Mouse (Mus musculus) limb, embryonic 11.5 days (tissue): ENCODE data around the gene Mcoln2. TPM values are rescaled to one million over a fixed set of nuclear protein-coding genes. Genes with fewer than 3 reads are reported as not detected.
"Not testable (repeated sequence)": the region's sequence is repeated elsewhere in the genome, so short reads cannot be mapped to it uniquely, and the experiment has no call there.

Source experiments
- ATAC-seq: fragments of 200-750 bp; cut with Nextera tagmentation; 2 replicates; pipeline ENCODE4 v1.8.0; 2017; ENCODE audit warnings: low read depth; ENCODE audit not compliant: insufficient number of reproducible peaks, low FRiP score, low TSS enrichment
- DNase-seq: peaks from one replicate; pipeline ENCODE4 v3.0.0-alpha.2; 2015; ENCODE audit warnings: low spot score
- H3K27ac ChIP-seq: fragments of 300-500 bp; sonication (generic); replicated peaks from 2 replicates; pipeline ENCODE4 v1.5.1; 2014; ENCODE audit warnings: low read depth, mild to moderate bottlenecking, low read length
- H3K27me3 ChIP-seq: fragments of 300-500 bp; sonication (generic); 2 replicates; pipeline ENCODE4 v1.6.1; 2014; ENCODE audit warnings: mild to moderate bottlenecking, low read length, mixed read lengths; ENCODE audit not compliant: control insufficient read depth, insufficient read depth
- H3K36me3 ChIP-seq: fragments of 300-500 bp; sonication (generic); 2 replicates; pipeline ENCODE4 v1.6.1; 2014; ENCODE audit warnings: mild to moderate bottlenecking, low read length, moderate library complexity, mixed read lengths; ENCODE audit not compliant: control insufficient read depth, insufficient read depth
- H3K4me1 ChIP-seq: fragments of 300-500 bp; sonication (generic); 2 replicates; pipeline ENCODE4 v1.6.1; 2014; ENCODE audit warnings: low read length, mixed read lengths; ENCODE audit not compliant: control insufficient read depth, insufficient read depth
- H3K4me2 ChIP-seq: fragments of 300-500 bp; sonication (generic); 2 replicates; pipeline ENCODE4 v1.6.1; 2014; ENCODE audit warnings: low read depth, mild to moderate bottlenecking, moderate library complexity; ENCODE audit not compliant: severe bottlenecking
- H3K4me3 ChIP-seq: fragments of 300-500 bp; sonication (generic); 2 replicates; pipeline ENCODE4 v1.5.1; 2014; ENCODE audit warnings: low read depth, low read length
- H3K9ac ChIP-seq: fragments of 300-500 bp; sonication (generic); 2 replicates; pipeline ENCODE4 v1.6.1; 2014; ENCODE audit warnings: mild to moderate bottlenecking, low read length
- H3K9me3 ChIP-seq: fragments of 300-500 bp; sonication (generic); 2 replicates; pipeline ENCODE4 v1.6.1; 2016; ENCODE audit warnings: low read length; ENCODE audit not compliant: control insufficient read depth
- WGBS: fragments of 180-500 bp; shearing (Covaris S2); extraction: QIAGEN DNeasy Blood & Tissue Kit; methylation state at CpG from one replicate; pipeline ENCODE4 v1.1.7; 2014; 5-methylcytosine and 5-hydroxymethylcytosine counted together
- polyA plus RNA-seq: library from polyadenylated mRNA; unstranded; fragments of >200 nt; fragmentation: Nextera tagmentation; extraction: Ambion mirVana; gene quantifications from 2 replicates; pipeline ENCODE4 v1.2.1, GENCODE M21; 2014

Mcoln2 gene
- polyA plus RNA-seq, 1 experiment from 2014 or later = 0.63 TPM

DNA sequence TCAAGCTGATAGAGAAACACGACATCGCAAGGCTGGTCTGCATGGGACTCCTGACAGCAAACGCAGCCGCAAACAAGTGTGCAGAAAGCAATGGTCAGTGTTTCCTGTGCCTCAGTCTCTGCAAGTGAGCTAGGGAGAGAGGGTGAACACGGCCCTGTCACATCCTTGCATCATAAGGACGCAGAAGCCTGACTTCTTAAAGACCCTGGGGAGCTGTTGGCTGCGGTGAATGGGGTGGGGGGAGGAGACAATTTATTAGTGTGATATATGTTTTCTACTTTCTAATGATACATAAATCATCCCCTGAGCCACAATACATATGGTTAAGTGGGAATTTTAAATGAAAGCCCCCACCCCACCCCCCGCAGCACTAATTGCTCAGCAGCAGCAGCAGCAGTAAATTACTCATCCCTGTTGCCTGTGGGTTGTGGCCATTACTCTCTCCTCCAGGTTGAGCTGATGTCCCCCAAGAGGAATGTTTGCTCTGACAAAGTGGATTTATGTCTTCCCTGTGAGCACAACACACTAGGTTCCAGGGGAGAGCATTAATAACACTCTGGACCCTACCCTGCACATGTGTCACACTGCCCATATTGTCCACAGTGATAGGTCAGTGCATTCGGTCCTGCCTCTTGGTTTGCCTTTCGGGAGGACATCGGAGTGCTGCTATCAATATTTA lies 49.3 kb downstream of the Mcoln2 start:
- 60% methylated on average over 11 of the region's 11 CpGs for WGBS
- Histone ChIP-seq H3K4me1 (no peaks in the 10 kb centered on the region), H3K4me3 (no peak overlapping the region), H3K4me2 (no peak overlapping the region), H3K36me3 (no peaks in the 10 kb centered on the region), H3K27ac (no peak overlapping the region), H3K9ac (no peak overlapping the region), H3K27me3 (no peaks in the 10 kb centered on the region), H3K9me3 (no peaks in the 10 kb centered on the region)
- ATAC-seq = no peak
- DNase-seq = no peak

DNA sequence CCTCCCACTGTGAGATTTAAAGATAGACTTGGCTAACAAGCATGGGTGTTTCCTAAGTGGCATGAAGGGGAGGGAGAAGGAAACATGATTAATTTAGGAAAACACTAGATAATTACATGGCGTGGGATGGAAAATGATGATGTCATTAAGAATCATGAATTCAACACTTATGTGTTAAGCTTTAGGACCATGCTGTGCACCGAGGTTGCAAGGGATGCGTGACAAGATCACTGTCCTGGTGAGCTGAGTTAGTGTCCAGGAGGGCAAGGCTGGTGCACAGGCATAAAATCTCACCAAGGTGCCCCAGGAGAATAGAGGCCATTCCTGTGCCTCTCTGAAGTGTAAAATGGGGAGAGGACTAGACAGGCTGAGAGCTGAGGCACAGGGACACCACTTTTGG lies 49.9 kb downstream of the Mcoln2 start:
- H3K27ac ChIP-seq = no peak overlapping the region
- no peak for ATAC-seq
- H3K9ac ChIP-seq = no peak overlapping the region
- H3K4me2 ChIP-seq = no peak overlapping the region
- 83% methylated on average over 3 of the region's 3 CpGs for whole genome bisulfite sequencing
- no peak for DNase-seq
- H3K4me3 ChIP-seq = no peak overlapping the region
- no peaks in the 10 kb centered on the region for H3K27me3 ChIP-seq
- no peaks in the 10 kb centered on the region for H3K36me3 ChIP-seq
- no peaks in the 10 kb centered on the region for H3K9me3 ChIP-seq
- no peaks in the 10 kb centered on the region for H3K4me1 ChIP-seq

DNA sequence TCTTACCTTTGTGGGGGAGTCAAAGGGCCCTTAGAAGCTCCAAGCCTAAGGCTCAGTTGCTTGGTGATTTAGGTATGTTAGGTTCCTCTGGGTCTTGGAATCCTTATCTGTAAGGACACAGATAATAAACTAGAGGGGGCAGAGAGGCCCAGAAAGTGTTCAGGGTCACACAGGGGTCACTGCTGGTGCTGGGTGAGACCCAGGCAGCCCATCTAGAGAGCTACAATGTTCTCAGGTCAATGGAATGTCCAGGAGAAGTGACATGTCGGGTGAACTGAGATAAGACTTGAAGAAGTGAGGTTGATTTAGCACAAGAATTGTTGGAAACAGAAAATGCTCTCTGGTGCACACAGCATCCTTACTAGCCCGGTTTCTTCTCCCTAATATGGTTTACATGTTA lies 54.7 kb downstream of the Mcoln2 start:
- ATAC-seq (no peak), DNase-seq (no peak)
- no peak overlapping the region for H3K27ac ChIP-seq
- no peak overlapping the region for H3K4me2 ChIP-seq
- H3K36me3 ChIP-seq = no peaks in the 10 kb centered on the region
- no peaks in the 10 kb centered on the region for H3K27me3 ChIP-seq
- H3K4me1 ChIP-seq = no peaks in the 10 kb centered on the region
- H3K9ac ChIP-seq = no peak overlapping the region
- no peaks in the 10 kb centered on the region for H3K9me3 ChIP-seq
- H3K4me3 ChIP-seq = no peak overlapping the region
- 49% methylated on average over 2 of the region's 2 CpGs for WGBS

DNA sequence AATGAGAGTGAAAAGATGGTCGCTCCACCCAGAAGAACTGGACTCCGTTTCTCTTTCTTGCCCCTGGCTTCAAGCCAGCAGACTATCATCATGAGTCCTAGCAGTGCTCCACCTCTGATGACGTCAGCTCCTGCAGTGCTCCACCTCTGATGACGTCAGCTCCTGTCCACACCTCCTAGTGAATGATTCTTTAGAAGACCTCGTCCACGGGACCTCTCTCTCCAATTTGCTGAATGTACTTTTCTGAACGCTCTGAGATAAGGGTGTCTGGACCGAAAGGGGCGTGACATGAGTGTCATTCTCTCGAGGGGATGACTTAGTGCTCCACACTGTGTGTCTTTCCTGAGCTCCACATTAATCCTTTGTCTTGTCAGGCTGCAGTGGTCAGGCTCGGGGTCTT lies 55.7 kb downstream of the Mcoln2 start:
- Histone ChIP-seq H3K27me3 (no peaks in the 10 kb centered on the region), H3K36me3 (no peaks in the 10 kb centered on the region), H3K4me3 (no peak overlapping the region), H3K4me2 (no peak overlapping the region), H3K9ac (no peak overlapping the region), H3K9me3 (no peaks in the 10 kb centered on the region), H3K4me1 (no peaks in the 10 kb centered on the region), H3K27ac (no peak overlapping the region)
- WGBS = 75% methylated on average over 11 of the region's 11 CpGs
- no peak for DNase-seq
- no peak for ATAC-seq

DNA sequence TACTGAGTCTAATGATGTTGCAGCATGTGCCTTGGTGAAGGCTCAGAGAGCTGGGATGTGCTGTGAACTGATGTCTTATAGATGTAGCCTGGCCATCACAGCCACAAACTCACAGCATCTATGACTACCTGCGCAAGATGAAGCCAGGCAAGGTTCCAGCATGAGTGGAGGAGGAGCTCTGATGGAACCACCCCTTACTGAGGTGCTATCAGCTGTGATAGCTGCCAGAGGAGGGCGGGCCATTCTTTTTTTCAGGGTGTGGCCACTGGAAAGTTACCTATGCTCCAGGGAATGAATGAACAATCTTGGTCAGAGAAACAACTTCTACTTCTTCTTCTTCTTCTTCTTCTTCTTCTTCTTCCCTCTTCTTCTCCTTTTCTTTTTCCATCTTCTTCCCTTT lies 57.0 kb downstream of the Mcoln2 start:
- no peaks in the 10 kb centered on the region for H3K9me3 ChIP-seq
- no peak for ATAC-seq

DNA sequence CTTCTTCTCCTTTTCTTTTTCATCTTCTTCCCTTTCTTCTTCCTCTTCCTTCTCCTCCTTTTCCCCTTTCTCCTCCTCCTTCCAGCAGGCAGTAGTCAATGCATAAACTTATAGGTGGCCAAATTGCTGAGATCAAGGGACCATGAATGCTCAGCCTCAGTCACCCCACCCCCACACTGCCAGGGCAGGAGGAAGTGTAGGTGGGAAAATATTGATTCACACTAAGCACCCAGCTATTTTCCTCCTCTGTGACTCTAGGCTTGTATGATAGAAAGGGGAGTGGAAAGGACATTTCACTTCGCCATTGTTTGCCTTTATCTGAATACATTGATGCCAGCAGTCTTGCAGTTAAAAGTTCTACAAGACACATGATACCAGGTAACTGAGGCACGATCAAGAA lies 57.8 kb downstream of the Mcoln2 start:
- Histone ChIP-seq H3K9ac (no peak overlapping the region), H3K36me3 (no peaks in the 10 kb centered on the region), H3K27me3 (no peaks in the 10 kb centered on the region), H3K27ac (no peak overlapping the region), H3K4me3 (no peak overlapping the region), H3K4me2 (no peak overlapping the region), H3K9me3 (no peaks in the 10 kb centered on the region), H3K4me1 (no peaks in the 10 kb centered on the region)
- ATAC-seq (no peak), DNase-seq (no peak)
- 83% methylated on average over 2 of the region's 2 CpGs for WGBS

More for the DNA sequence above, 57.0 kb downstream of the Mcoln2 start:
- Histone ChIP-seq H3K4me2 (no peak overlapping the region), H3K4me1 (no peaks in the 10 kb centered on the region), H3K27me3 (no peaks in the 10 kb centered on the region), H3K9ac (no peak overlapping the region), H3K36me3 (no peaks in the 10 kb centered on the region), H3K4me3 (no peak overlapping the region), H3K27ac (no peak overlapping the region)
- DNase-seq = no peak
- 71% methylated on average over 2 of the region's 2 CpGs for WGBS

DNA sequence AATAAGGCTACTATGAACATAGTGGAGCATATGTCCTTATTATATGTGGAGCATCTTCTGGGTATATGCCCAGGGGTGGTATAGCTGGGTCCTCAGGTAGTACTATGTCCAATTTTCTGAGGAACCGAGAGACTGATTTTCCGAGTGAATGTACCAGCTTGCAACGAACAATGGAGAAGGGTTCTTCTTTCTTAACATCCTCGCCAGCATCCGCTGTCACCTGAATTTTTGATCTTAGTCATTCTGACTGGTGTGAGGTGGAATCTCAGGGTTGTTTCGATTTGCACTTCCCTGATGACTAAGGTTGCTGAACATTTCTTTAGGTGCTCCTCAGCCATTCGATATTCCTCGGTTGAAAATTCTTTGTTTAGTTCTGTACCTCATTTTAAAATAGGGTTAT lies 60.1 kb downstream of the Mcoln2 start:
- not testable (repeated sequence) for H3K36me3 ChIP-seq, H3K9ac ChIP-seq, H3K4me1 ChIP-seq, H3K4me3 ChIP-seq, DNase-seq, H3K9me3 ChIP-seq, ATAC-seq, H3K27me3 ChIP-seq, H3K4me2 ChIP-seq, H3K27ac ChIP-seq
- WGBS = 91% methylated on average over 8 of the region's 8 CpGs

DNA sequence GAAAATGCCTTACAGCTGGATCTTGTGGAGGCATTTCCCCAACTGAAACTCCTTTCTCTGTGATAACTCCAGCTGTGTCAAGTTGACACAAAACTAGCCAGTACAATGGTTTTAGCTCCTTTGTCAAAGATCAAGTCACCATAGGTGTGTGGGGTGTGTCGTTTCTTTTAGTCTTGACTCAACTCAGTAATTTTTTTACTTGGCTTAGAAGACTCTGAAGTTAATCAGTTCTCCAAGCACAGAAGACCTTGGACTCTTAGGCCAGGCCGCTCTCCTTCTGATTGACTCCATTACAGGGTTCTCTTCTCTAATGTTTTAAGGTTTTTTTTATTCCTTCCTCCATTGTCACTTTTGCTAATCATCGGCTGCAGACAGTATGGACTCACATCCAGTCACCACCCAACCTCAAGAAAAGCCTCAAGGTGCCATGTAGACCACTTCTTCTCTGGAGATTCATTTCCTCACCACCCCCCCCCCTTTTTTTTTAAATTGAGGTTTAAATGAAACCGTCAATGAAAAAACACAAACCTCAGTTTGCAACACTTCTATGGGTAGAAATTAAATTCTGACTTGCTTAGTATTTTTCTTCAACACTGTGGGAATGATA lies 61.6 kb downstream of the Mcoln2 start:
- Histone ChIP-seq H3K4me1 (no peaks in the 10 kb centered on the region), H3K36me3 (no peaks in the 10 kb centered on the region), H3K4me2 (no peak overlapping the region), H3K9ac (no peak overlapping the region), H3K27me3 (no peaks in the 10 kb centered on the region), H3K9me3 (no peaks in the 10 kb centered on the region), H3K4me3 (no peak overlapping the region), H3K27ac (no peak overlapping the region)
- DNase-seq (no peak), ATAC-seq (no peak)
- 89% methylated on average over 4 of the region's 4 CpGs for WGBS

DNA sequence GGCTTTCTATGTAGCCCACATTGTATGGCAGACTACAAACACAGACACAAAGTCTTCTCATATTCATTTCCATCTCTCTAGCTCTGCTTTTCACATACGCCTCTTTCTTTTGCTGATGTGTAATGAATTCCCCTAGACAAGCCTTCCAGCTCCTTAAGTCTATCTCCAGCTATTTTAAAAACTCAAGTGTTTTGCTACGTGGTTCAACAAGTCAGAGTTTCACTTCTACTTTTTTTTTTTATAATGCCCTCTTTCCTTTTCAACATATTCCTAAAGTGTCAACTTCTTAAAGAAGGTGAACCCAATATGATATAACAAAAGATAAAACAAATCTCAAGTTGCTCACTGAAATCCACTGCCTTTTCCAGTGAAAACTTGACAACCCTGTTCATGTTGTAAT lies 62.3 kb downstream of the Mcoln2 start:
- DNase-seq = no peak
- no peak for ATAC-seq

More for the DNA sequence above, 62.3 kb downstream of the Mcoln2 start:
- Histone ChIP-seq H3K4me1 (no peaks in the 10 kb centered on the region), H3K4me3 (no peak overlapping the region), H3K36me3 (no peaks in the 10 kb centered on the region), H3K4me2 (no peak overlapping the region), H3K27me3 (no peaks in the 10 kb centered on the region), H3K9me3 (no peaks in the 10 kb centered on the region), H3K27ac (no peak overlapping the region), H3K9ac (no peak overlapping the region)
- 90% methylated on average over 2 of the region's 2 CpGs for WGBS
